Mouse (Mus musculus) heart, adult 2 months (tissue): ENCODE measurements around the gene Tekt4. TPM values are rescaled to one million over a fixed set of nuclear protein-coding genes. Genes with fewer than 3 reads are reported as not detected.
A peak's percentile ranks its signal among the peaks of the same experiment; 100 is the strongest.

ENCODE experiments used
- DNase-seq, 2 experiments: peaks; one replicate each; pipeline ENCODE4 v3.0.0; 2021
- H3K27ac ChIP-seq: fragments of 200-600 bp; 2 replicates; pipeline ENCODE4 v1.8.1; 2022
- H3K27me3 ChIP-seq: fragments of 200-500 bp; 2 replicates; pipeline ENCODE4 v1.6.1; 2012; ENCODE audit warnings: mild to moderate bottlenecking, low read length, inconsistent platforms, mixed read lengths; ENCODE audit not compliant: control insufficient read depth, insufficient read depth
- H3K36me3 ChIP-seq: fragments of 200-500 bp; 2 replicates; pipeline ENCODE4 v1.6.1; 2012; ENCODE audit warnings: low read length, inconsistent platforms; ENCODE audit not compliant: control insufficient read depth, insufficient read depth
- H3K4me1 ChIP-seq: fragments of 200-500 bp; 2 replicates; pipeline ENCODE4 v1.6.1; 2011; ENCODE audit warnings: low read length; ENCODE audit not compliant: control insufficient read depth, insufficient read depth
- H3K4me3 ChIP-seq: fragments of 200-600 bp; 2 replicates; pipeline ENCODE4 v1.8.1; 2022
- H3K79me2 ChIP-seq: fragments of 200-500 bp; replicated peaks from 2 replicates; pipeline ENCODE4 v1.6.1; 2012; ENCODE audit warnings: mild to moderate bottlenecking, inconsistent platforms, low read length, moderate library complexity, mixed read lengths; ENCODE audit not compliant: control insufficient read depth, insufficient read depth
- H3K9ac ChIP-seq: fragments of 200-500 bp; 2 replicates; pipeline ENCODE4 v1.6.1; 2012; ENCODE audit warnings: low read depth, mild to moderate bottlenecking, control low read depth, inconsistent platforms, low read length, mixed read lengths
- CTCF ChIP-seq: fragments of 200-600 bp; IDR thresholded peaks from 2 replicates; pipeline ENCODE4 v1.8.1; 2022; ENCODE audit warnings: antibody characterized with exemption, mild to moderate bottlenecking, moderate library complexity
- EP300 ChIP-seq: fragments of 200-500 bp; IDR thresholded peaks from 2 replicates; pipeline ENCODE4 v1.6.1; 2011; ENCODE audit warnings: low read depth, low read length, control low read depth; ENCODE audit not compliant: insufficient read depth
- POLR2A ChIP-seq: fragments of 200-500 bp; IDR thresholded peaks from 2 replicates; pipeline ENCODE4 v1.6.1; 2011; ENCODE audit warnings: mild to moderate bottlenecking, low read depth, low read length, control low read depth; ENCODE audit not compliant: insufficient read depth
- WGBS: fragments of 180-500 bp; shearing (Covaris S2); methylation state at CpG from one replicate; pipeline ENCODE4 v1.1.7; 2018; 5-methylcytosine and 5-hydroxymethylcytosine counted together
- intact Hi-C: fragments of 180-260 bp; cut with DNase I; formaldehyde crosslinking; loops from one replicate; pipeline ENCODE4 v1.15.1; 2025
- polyA plus RNA-seq: library from polyadenylated mRNA; depleted of rRNA; stranded (reverse); fragments of >200 nt; gene quantifications from 2 replicates; pipeline ENCODE4 v1.2.3, GENCODE M21; 2012
- total RNA-seq, 2 experiments: library from RNA; stranded (reverse); gene quantifications; 2 replicates each; pipeline ENCODE4 v1.2.3; 2021

Gene Tekt4
- total and polyA plus RNA-seq, 3 experiments: 1.2 TPM; not detected in 2

- Histone ChIP-seq H3K9ac (no peak overlapping the region), H3K4me3 (no peak overlapping the region), H3K4me1 (peaks cover 3% of the 10 kb centered on the region; the same call in 1 of the 2 replicates), H3K27ac (no peak overlapping the region), H3K27me3 (no peaks in the 10 kb centered on the region), H3K79me2 (no peaks in the 10 kb centered on the region), H3K36me3 (no peaks in the 10 kb centered on the region)
- TF ChIP-seq CTCF (no peak), POLR2A (no peak), EP300 (no peak)
- no peak for DNase-seq
- intact Hi-C loops: no loop called here
- WGBS: 47% methylated on average over 6 of the region's 6 CpGs
Measured at GRCm38 (mm10) chr17:25410180-25410579, 44.2 kb upstream of the Tekt4 start.

- intact Hi-C loops: no loop called here
- TF ChIP-seq POLR2A: no peak
- no peak for TF ChIP-seq EP300
- TF ChIP-seq CTCF: no peak
- no peaks in the 10 kb centered on the region for H3K36me3 ChIP-seq
- no peaks in the 10 kb centered on the region for H3K79me2 ChIP-seq
- no peak for DNase-seq
- no peak overlapping the region for H3K27ac ChIP-seq
- peaks cover 3% of the 10 kb centered on the region; the same call in 1 of the 2 replicates for H3K4me1 ChIP-seq
- H3K4me3 ChIP-seq: no peak overlapping the region
- WGBS: 18% methylated on average over 7 of the region's 7 CpGs
- H3K9ac ChIP-seq: no peak overlapping the region
- H3K27me3 ChIP-seq: no peaks in the 10 kb centered on the region
Measured at GRCm38 (mm10) chr17:25410786-25411185, 43.6 kb upstream of the Tekt4 start.

GRCm38 (mm10) chr17:25411251-25411650, 43.2 kb upstream of the Tekt4 start:
- H3K36me3 ChIP-seq: no peaks in the 10 kb centered on the region
- peaks cover 3% of the 10 kb centered on the region; the same call in 1 of the 2 replicates for H3K4me1 ChIP-seq
- H3K4me3 ChIP-seq: no peak overlapping the region
- no peaks in the 10 kb centered on the region for H3K79me2 ChIP-seq
- no peaks in the 10 kb centered on the region for H3K27me3 ChIP-seq
- WGBS: 46% methylated on average over 4 of the region's 4 CpGs
- TF ChIP-seq CTCF: no peak
- TF ChIP-seq EP300: no peak
- TF ChIP-seq POLR2A: no peak
- no peak overlapping the region for H3K27ac ChIP-seq
- intact Hi-C loops: no loop called here
- H3K9ac ChIP-seq: no peak overlapping the region
- no peak for DNase-seq

GRCm38 (mm10) chr17:25414209-25414608, 40.2 kb upstream of the Tekt4 start:
- Histone ChIP-seq H3K4me3 (no peak overlapping the region), H3K36me3 (no peaks in the 10 kb centered on the region), H3K79me2 (no peaks in the 10 kb centered on the region), H3K27ac (no peak overlapping the region; the same call in 1 of the 2 replicates), H3K9ac (no peak overlapping the region), H3K4me1 (peaks cover 3% of the 10 kb centered on the region; the same call in 1 of the 2 replicates), H3K27me3 (no peaks in the 10 kb centered on the region)
- 39% methylated on average over 4 of the region's 4 CpGs for WGBS
- DNase-seq: peak; percentile 50 to 67
- intact Hi-C loops: no loop called here
- TF ChIP-seq CTCF: no peak
- 0 out of 2 replicates have a peak, but pooled peaks have one; percentile 50 for TF ChIP-seq EP300
- TF ChIP-seq POLR2A: no peak

- Histone ChIP-seq H3K4me1 (peaks cover 3% of the 10 kb centered on the region; the same call in 1 of the 2 replicates), H3K27ac (no peak overlapping the region), H3K9ac (no peak overlapping the region), H3K4me3 (no peak overlapping the region), H3K79me2 (no peaks in the 10 kb centered on the region), H3K36me3 (no peaks in the 10 kb centered on the region), H3K27me3 (no peaks in the 10 kb centered on the region)
- DNase-seq: no peak
- 52% methylated on average over 3 of the region's 3 CpGs for WGBS
- intact Hi-C loops: no loop called here
- TF ChIP-seq CTCF: no peak
- TF ChIP-seq EP300: no peak
- no peak for TF ChIP-seq POLR2A
Measured at GRCm38 (mm10) chr17:25414917-25415316, 39.5 kb upstream of the Tekt4 start.

GRCm38 (mm10) chr17:25415421-25415913, 38.9 kb upstream of the Tekt4 start:
- H3K9ac ChIP-seq: no peak overlapping the region
- no peak for DNase-seq
- TF ChIP-seq EP300: no peak
- no peak for TF ChIP-seq CTCF
- TF ChIP-seq POLR2A: no peak
- H3K27me3 ChIP-seq: no peaks in the 10 kb centered on the region
- intact Hi-C loops: no loop called here
- H3K4me1 ChIP-seq: peaks cover 3% of the 10 kb centered on the region; the same call in 1 of the 2 replicates
- H3K36me3 ChIP-seq: no peaks in the 10 kb centered on the region
- H3K79me2 ChIP-seq: no peaks in the 10 kb centered on the region
- 19% methylated on average over 5 of the region's 6 CpGs for WGBS
- H3K27ac ChIP-seq: no peak overlapping the region
- H3K4me3 ChIP-seq: no peak overlapping the region
